Mouse (Mus musculus) hindbrain, embryonic 11.5 days (tissue): ENCODE measurements around the gene Col23a1. TPM values are rescaled to one million over a fixed set of nuclear protein-coding genes. Genes with fewer than 3 reads are reported as not detected.

Experiments
- ATAC-seq: fragments of 200-750 bp; cut with Nextera tagmentation; 2 replicates; pipeline ENCODE4 v1.8.0; 2017; ENCODE audit warnings: mild to moderate bottlenecking, moderate TSS enrichment, moderate library complexity; ENCODE audit not compliant: low FRiP score
- DNase-seq: peaks from one replicate; pipeline ENCODE4 v3.0.0-alpha.2; 2015; ENCODE audit warnings: low spot score
- H3K27ac ChIP-seq: fragments of 300-500 bp; sonication (generic); 2 replicates; pipeline ENCODE4 v1.5.1; 2014; ENCODE audit warnings: mild to moderate bottlenecking, low read depth, low read length
- H3K27me3 ChIP-seq: fragments of 300-500 bp; sonication (generic); 2 replicates; pipeline ENCODE4 v1.6.1; 2014; ENCODE audit warnings: mild to moderate bottlenecking, low read length, moderate library complexity, mixed read lengths; ENCODE audit not compliant: control insufficient read depth, insufficient read depth
- H3K36me3 ChIP-seq: fragments of 300-500 bp; sonication (generic); 2 replicates; pipeline ENCODE4 v1.6.1; 2014; ENCODE audit warnings: mild to moderate bottlenecking, low read length, moderate library complexity, mixed read lengths; ENCODE audit not compliant: control insufficient read depth, insufficient read depth
- H3K4me1 ChIP-seq: fragments of 300-500 bp; sonication (generic); replicated peaks from 2 replicates; pipeline ENCODE4 v1.6.1; 2014; ENCODE audit warnings: low read length, mixed read lengths; ENCODE audit not compliant: control insufficient read depth, insufficient read depth
- H3K4me2 ChIP-seq: fragments of 300-500 bp; sonication (generic); replicated peaks from 2 replicates; pipeline ENCODE4 v1.6.1; 2014; ENCODE audit warnings: mild to moderate bottlenecking, low read depth, low read length
- H3K4me3 ChIP-seq: fragments of 300-500 bp; sonication (generic); 2 replicates; pipeline ENCODE4 v1.5.1; 2014; ENCODE audit warnings: low read depth, low read length
- H3K9ac ChIP-seq: fragments of 300-500 bp; sonication (generic); 2 replicates; pipeline ENCODE4 v1.6.1; 2014; ENCODE audit warnings: low read depth, low read length
- H3K9me3 ChIP-seq: fragments of 300-500 bp; sonication (generic); 2 replicates; pipeline ENCODE4 v1.6.1; 2016; ENCODE audit warnings: low read length; ENCODE audit not compliant: control insufficient read depth
- WGBS: fragments of 180-500 bp; shearing (Covaris S2); extraction: QIAGEN DNeasy Blood & Tissue Kit; methylation state at CpG from one replicate; pipeline ENCODE4 v1.1.7; 2014; 5-methylcytosine and 5-hydroxymethylcytosine counted together
- polyA plus RNA-seq: library from polyadenylated mRNA; unstranded; fragments of >200 nt; fragmentation: Nextera tagmentation; extraction: Ambion mirVana; gene quantifications from 2 replicates; pipeline ENCODE4 v1.2.1, GENCODE M21; 2014

Col23a1 gene
- polyA plus RNA-seq, 1 experiment from 2014 or later: 9.7 TPM

- H3K27me3 ChIP-seq: no peaks in the 10 kb centered on the region
- H3K9ac ChIP-seq: no peak overlapping the region
- no peak overlapping the region for H3K27ac ChIP-seq
- no peaks in the 10 kb centered on the region for H3K4me1 ChIP-seq
- H3K4me3 ChIP-seq: no peak overlapping the region
- H3K36me3 ChIP-seq: no peaks in the 10 kb centered on the region
- no peak overlapping the region for H3K4me2 ChIP-seq
- no peak for ATAC-seq
- DNase-seq: no peak
- H3K9me3 ChIP-seq: no peaks in the 10 kb centered on the region
- 77% methylated on average over 7 of the region's 7 CpGs for WGBS
These were observed 48.7 kb downstream of the Col23a1 start for GRCm38 (mm10) chr11:51338416-51338815.

GRCm38 (mm10) chr11:51341091-51341490 is 51.4 kb downstream of the Col23a1 start:
- Histone ChIP-seq H3K4me1 (no peaks in the 10 kb centered on the region), H3K4me3 (no peak overlapping the region), H3K27ac (no peak overlapping the region), H3K9me3 (no peaks in the 10 kb centered on the region), H3K9ac (no peak overlapping the region), H3K36me3 (no peaks in the 10 kb centered on the region), H3K27me3 (no peaks in the 10 kb centered on the region), H3K4me2 (no peak overlapping the region)
- DNase-seq (no peak), ATAC-seq (no peak)
- WGBS: 65% methylated on average over 2 of the region's 2 CpGs

GRCm38 (mm10) chr11:51342776-51343175 is 53.1 kb downstream of the Col23a1 start:
- no peak for DNase-seq
- WGBS: 87% methylated on average over 6 of the region's 6 CpGs
- H3K4me3 ChIP-seq: no peak overlapping the region
- ATAC-seq: no peak
- H3K9ac ChIP-seq: no peak overlapping the region
- no peaks in the 10 kb centered on the region for H3K36me3 ChIP-seq
- H3K4me1 ChIP-seq: no peaks in the 10 kb centered on the region
- H3K9me3 ChIP-seq: no peaks in the 10 kb centered on the region
- H3K4me2 ChIP-seq: no peak overlapping the region
- no peak overlapping the region for H3K27ac ChIP-seq
- no peaks in the 10 kb centered on the region for H3K27me3 ChIP-seq

GRCm38 (mm10) chr11:51343312-51343711 is 53.6 kb downstream of the Col23a1 start:
- H3K27me3 ChIP-seq: no peaks in the 10 kb centered on the region
- 88% methylated on average over 4 of the region's 4 CpGs for WGBS

GRCm38 (mm10) chr11:51343728-51344289 is 54.1 kb downstream of the Col23a1 start:
- Histone ChIP-seq H3K36me3 (no peaks in the 10 kb centered on the region), H3K4me2 (no peak overlapping the region), H3K27ac (no peak overlapping the region), H3K9ac (no peak overlapping the region), H3K27me3 (no peaks in the 10 kb centered on the region), H3K4me1 (no peaks in the 10 kb centered on the region), H3K4me3 (no peak overlapping the region), H3K9me3 (no peaks in the 10 kb centered on the region)
- DNase-seq: no peak
- WGBS: 89% methylated on average over 5 of the region's 5 CpGs
- no peak for ATAC-seq

More at GRCm38 (mm10) chr11:51343312-51343711, 53.6 kb downstream of the Col23a1 start:
- no peak for ATAC-seq
- Histone ChIP-seq H3K9me3 (no peaks in the 10 kb centered on the region), H3K4me3 (no peak overlapping the region), H3K36me3 (no peaks in the 10 kb centered on the region), H3K9ac (no peak overlapping the region), H3K27ac (no peak overlapping the region), H3K4me2 (no peak overlapping the region), H3K4me1 (no peaks in the 10 kb centered on the region)
- no peak for DNase-seq

- ATAC-seq (no peak), DNase-seq (no peak)
- Histone ChIP-seq H3K9me3 (no peaks in the 10 kb centered on the region), H3K27me3 (no peaks in the 10 kb centered on the region), H3K4me2 (no peak overlapping the region), H3K27ac (no peak overlapping the region), H3K4me3 (no peak overlapping the region), H3K9ac (no peak overlapping the region), H3K4me1 (no peaks in the 10 kb centered on the region), H3K36me3 (no peaks in the 10 kb centered on the region)
- 87% methylated on average over 21 of the region's 21 CpGs for WGBS
These were observed 56.1 kb downstream of the Col23a1 start for GRCm38 (mm10) chr11:51345481-51346465.

GRCm38 (mm10) chr11:51347756-51348155 is 58.0 kb downstream of the Col23a1 start:
- H3K9ac ChIP-seq: no peak overlapping the region
- no peak overlapping the region for H3K27ac ChIP-seq
- no peak for DNase-seq
- H3K4me1 ChIP-seq: no peaks in the 10 kb centered on the region
- no peaks in the 10 kb centered on the region for H3K9me3 ChIP-seq
- H3K4me3 ChIP-seq: no peak overlapping the region
- ATAC-seq: no peak
- H3K4me2 ChIP-seq: no peak overlapping the region
- WGBS: 72% methylated on average over 2 of the region's 2 CpGs
- H3K27me3 ChIP-seq: no peaks in the 10 kb centered on the region
- no peaks in the 10 kb centered on the region for H3K36me3 ChIP-seq

GRCm38 (mm10) chr11:51349665-51350064 is 59.9 kb downstream of the Col23a1 start:
- DNase-seq: no peak
- no peak overlapping the region for H3K4me3 ChIP-seq
- no peak overlapping the region for H3K27ac ChIP-seq
- H3K36me3 ChIP-seq: no peaks in the 10 kb centered on the region
- H3K9ac ChIP-seq: no peak overlapping the region
- no peaks in the 10 kb centered on the region for H3K27me3 ChIP-seq
- H3K4me2 ChIP-seq: no peak overlapping the region
- H3K9me3 ChIP-seq: no peaks in the 10 kb centered on the region
- no peaks in the 10 kb centered on the region for H3K4me1 ChIP-seq
- no peak for ATAC-seq

GRCm38 (mm10) chr11:51351151-51351550 is 61.4 kb downstream of the Col23a1 start:
- Histone ChIP-seq H3K27ac (no peak overlapping the region), H3K4me2 (no peak overlapping the region), H3K9me3 (no peaks in the 10 kb centered on the region), H3K36me3 (no peaks in the 10 kb centered on the region), H3K27me3 (no peaks in the 10 kb centered on the region), H3K4me1 (no peaks in the 10 kb centered on the region), H3K4me3 (no peak overlapping the region), H3K9ac (no peak overlapping the region)
- 77% methylated on average over 9 of the region's 9 CpGs for WGBS
- ATAC-seq (no peak), DNase-seq (no peak)
